Mouse (Mus musculus): ENCODE measurements around the gene Xndc1.

DNA sequence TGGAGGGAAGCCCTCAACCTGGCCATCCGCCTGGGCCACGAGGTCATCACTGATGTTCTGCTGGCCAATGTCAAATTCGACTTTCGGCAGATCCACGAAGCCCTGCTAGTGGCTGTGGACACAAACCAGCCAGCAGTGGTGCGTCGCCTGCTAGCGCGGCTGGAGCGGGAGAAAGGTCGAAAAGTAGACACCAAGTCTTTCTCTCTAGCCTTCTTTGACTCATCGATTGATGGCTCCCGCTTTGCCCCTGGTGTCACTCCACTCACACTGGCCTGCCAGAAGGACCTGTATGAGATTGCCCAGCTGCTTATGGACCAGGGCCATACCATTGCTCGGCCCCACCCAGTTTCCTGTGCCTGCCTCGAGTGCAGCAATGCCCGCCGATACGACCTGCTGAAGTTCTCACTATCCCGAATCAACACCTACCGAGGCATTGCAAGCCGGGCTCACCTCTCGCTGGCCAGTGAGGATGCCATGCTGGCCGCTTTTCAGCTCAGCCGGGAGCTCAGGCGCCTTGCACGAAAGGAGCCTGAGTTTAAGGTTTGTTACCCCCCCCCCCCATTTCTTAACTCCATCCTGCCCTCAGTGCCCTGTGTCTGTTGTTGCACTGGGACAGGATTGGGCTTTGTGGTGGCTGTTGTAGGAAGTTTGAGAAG, 18.9 kb downstream of the Xndc1 start:
- TF ChIP-seq POLR2A (IDR thresholded peaks at IDR 0.05; ENCODE audit: insufficient read depth, low read depth, low read length) (no peak), CTCF (IDR thresholded peaks at IDR 0.05; ENCODE audit: insufficient read depth, low read depth, low read length) (no peak)
